Mouse (Mus musculus): ENCODE data around the gene Tmem179b.

DNA sequence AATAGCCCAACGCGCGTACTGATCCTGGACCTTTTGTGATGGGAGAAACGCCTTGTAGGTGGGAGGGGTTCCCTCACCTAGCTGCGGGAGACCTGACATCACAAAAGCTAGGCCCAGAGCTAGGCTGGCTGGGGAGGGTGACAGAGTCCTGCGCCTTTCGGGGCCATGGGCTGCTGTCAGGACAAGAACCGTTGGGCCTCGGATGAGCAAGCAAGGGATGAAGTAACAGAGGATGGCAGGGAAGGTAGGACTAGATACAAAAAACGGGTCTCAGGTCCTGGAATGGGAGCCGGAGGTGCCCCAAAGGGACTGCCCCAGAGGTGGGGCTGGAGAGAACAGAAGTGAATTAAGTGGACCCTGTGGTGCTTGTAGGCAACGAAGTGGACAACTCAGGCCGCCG, 33.7 kb downstream of the Tmem179b start, which contains the start of gene 1700092M07Rik:
- no peak for TF ChIP-seq CTCF (IDR thresholded peaks at IDR 0.05; ENCODE audit: control insufficient read depth, insufficient read depth, insufficient replicate concordance, low read depth, low read length)
- TF ChIP-seq POLR2A (IDR thresholded peaks at IDR 0.05; ENCODE audit: control insufficient read depth, low read depth, low read length) = peak; percentile 86; the same call in 1 of the 2 replicates

Measured in testis, adult 2 months (tissue).